Mouse (Mus musculus) liver, embryonic 14.5 days (tissue): Measurements from ENCODE around the gene Wee1.

Experiments
- CTCF ChIP-seq: IDR thresholded peaks from 2 replicates; pipeline ENCODE4 v1.5.1; 2016; ENCODE audit warnings: antibody characterized with exemption, low read depth, control low read depth
- EP300 ChIP-seq: IDR thresholded peaks from 2 replicates; pipeline ENCODE4 v1.6.1; 2016; ENCODE audit warnings: antibody characterized with exemption, low read depth

- TF ChIP-seq CTCF (no peak), EP300 (no peak)
Observed at GRCm38 (mm10) chr7:110087914-110088313, 33.9 kb upstream of the Wee1 start.
